Mouse (Mus musculus) embryonic facial prominence, embryonic 13.5 days (tissue): Measurements from ENCODE around the gene Kdm2b. TPM values are rescaled to one million over a fixed set of nuclear protein-coding genes. Genes with fewer than 3 reads are reported as not detected.
A peak's percentile ranks its signal among the peaks of the same experiment; 100 is the strongest.

Experiments
- ATAC-seq: fragments of 200-750 bp; cut with Nextera tagmentation; 2 replicates; pipeline ENCODE4 v1.8.0; 2017; ENCODE audit warnings: low read depth; ENCODE audit not compliant: insufficient number of reproducible peaks, insufficient read depth, low FRiP score, low TSS enrichment
- H3K27ac ChIP-seq: fragments of 300-500 bp; sonication (generic); 2 replicates; pipeline ENCODE4 v1.5.1; 2015; ENCODE audit warnings: moderate library complexity, mild to moderate bottlenecking, inconsistent platforms
- H3K27me3 ChIP-seq: fragments of 300-500 bp; sonication (generic); 2 replicates; pipeline ENCODE4 v1.6.1; 2015; ENCODE audit warnings: mild to moderate bottlenecking, inconsistent platforms
- H3K36me3 ChIP-seq: fragments of 300-500 bp; sonication (generic); 2 replicates; pipeline ENCODE4 v1.6.1; 2015; ENCODE audit warnings: mild to moderate bottlenecking, inconsistent platforms
- H3K4me1 ChIP-seq: fragments of 300-500 bp; sonication (generic); 2 replicates; pipeline ENCODE4 v1.6.1; 2015; ENCODE audit warnings: inconsistent platforms
- H3K4me2 ChIP-seq: fragments of 300-500 bp; sonication (generic); 2 replicates; pipeline ENCODE4 v1.6.1; 2015; ENCODE audit warnings: moderate library complexity, mild to moderate bottlenecking, inconsistent platforms
- H3K4me3 ChIP-seq: fragments of 300-500 bp; sonication (generic); 2 replicates; pipeline ENCODE4 v1.5.1; 2015; ENCODE audit warnings: mild to moderate bottlenecking, inconsistent platforms
- H3K9ac ChIP-seq: fragments of 300-500 bp; sonication (generic); 2 replicates; pipeline ENCODE4 v1.6.1; 2015; ENCODE audit warnings: mild to moderate bottlenecking, inconsistent platforms
- H3K9me3 ChIP-seq: fragments of 300-500 bp; sonication (generic); 2 replicates; pipeline ENCODE4 v1.6.1; 2016; ENCODE audit warnings: inconsistent platforms
- WGBS: fragments of 180-500 bp; shearing (Covaris S2); methylation state at CpG from one replicate; pipeline ENCODE4 v1.1.7; 2015; ENCODE audit warnings: mixed read lengths; 5-methylcytosine and 5-hydroxymethylcytosine counted together
- polyA plus RNA-seq: library from polyadenylated mRNA; unstranded; fragments of >200 nt; fragmentation: Nextera tagmentation; extraction: Ambion mirVana; gene quantifications from 2 replicates; pipeline ENCODE4 v1.2.1, GENCODE M21; 2015

Kdm2b gene
- polyA plus RNA-seq, 1 experiment from 2014 or later, result 61.6 TPM

DNA sequence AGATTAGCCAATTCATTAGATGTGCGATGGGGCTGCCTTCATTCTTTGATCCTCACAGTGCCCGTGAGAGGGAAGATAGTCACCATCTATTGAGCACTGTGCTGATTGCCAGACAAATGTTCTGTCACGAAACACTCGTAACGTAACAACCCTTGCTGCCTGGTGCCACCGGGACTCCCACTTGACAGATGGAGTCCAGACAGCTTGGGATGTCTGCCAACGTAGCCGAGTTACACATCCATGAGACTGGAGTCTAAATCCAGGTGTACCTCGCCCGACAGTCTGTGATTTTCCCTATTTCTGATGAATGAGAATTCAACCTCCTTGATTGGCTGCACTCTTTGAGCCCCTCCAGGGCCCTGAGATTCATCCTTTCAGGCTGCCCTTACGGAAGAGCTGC is 20.2 kb upstream of the Kdm2b start:
- no peak overlapping the region for H3K4me2 ChIP-seq
- H3K4me1 ChIP-seq, result peaks cover 7% of the 10 kb centered on the region
- no peak overlapping the region for H3K9ac ChIP-seq
- no peaks in the 10 kb centered on the region for H3K27me3 ChIP-seq
- ATAC-seq, result no peak
- H3K9me3 ChIP-seq, result no peaks in the 10 kb centered on the region
- no peak overlapping the region for H3K27ac ChIP-seq
- no peak overlapping the region for H3K4me3 ChIP-seq
- H3K36me3 ChIP-seq, result no peaks in the 10 kb centered on the region
- WGBS, result 72% methylated on average over 11 of the region's 11 CpGs

DNA sequence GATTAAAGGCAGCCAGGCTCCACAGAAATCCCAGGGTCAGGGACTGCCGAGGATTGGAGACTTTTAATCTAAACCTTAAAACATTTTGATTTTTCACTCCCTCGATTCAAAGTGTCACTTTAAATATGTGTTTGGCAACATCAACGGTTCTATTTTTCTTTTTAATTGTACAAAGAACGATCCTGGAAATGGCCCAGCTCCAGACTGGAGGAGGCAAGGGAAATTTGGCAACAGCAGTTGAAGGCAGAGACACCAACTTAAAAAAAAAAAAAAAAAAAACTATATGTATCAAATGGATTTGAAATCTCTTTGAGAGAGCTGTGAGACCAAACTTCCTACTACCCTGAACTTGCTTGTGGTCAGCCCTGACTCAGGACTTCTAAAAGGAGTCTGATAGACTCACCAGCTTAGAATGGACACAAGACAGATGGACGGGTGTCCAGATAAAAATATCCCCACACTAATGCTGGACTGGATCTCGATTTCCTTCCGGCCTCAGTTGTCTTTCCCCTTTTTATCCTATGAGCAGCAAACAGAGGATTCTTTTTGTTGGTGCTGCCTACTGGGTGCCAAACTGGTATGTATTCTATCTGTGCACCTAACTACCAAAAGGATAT is 19.4 kb upstream of the Kdm2b start:
- Histone ChIP-seq H3K27me3 (no peaks in the 10 kb centered on the region), H3K4me2 (no peak overlapping the region), H3K9ac (no peak overlapping the region), H3K9me3 (no peaks in the 10 kb centered on the region), H3K27ac (no peak overlapping the region), H3K4me1 (peaks cover 4% of the 10 kb centered on the region; the same call in 1 of the 2 replicates), H3K36me3 (no peaks in the 10 kb centered on the region), H3K4me3 (no peak overlapping the region)
- no peak for ATAC-seq
- 69% methylated on average over 7 of the region's 7 CpGs for WGBS

DNA sequence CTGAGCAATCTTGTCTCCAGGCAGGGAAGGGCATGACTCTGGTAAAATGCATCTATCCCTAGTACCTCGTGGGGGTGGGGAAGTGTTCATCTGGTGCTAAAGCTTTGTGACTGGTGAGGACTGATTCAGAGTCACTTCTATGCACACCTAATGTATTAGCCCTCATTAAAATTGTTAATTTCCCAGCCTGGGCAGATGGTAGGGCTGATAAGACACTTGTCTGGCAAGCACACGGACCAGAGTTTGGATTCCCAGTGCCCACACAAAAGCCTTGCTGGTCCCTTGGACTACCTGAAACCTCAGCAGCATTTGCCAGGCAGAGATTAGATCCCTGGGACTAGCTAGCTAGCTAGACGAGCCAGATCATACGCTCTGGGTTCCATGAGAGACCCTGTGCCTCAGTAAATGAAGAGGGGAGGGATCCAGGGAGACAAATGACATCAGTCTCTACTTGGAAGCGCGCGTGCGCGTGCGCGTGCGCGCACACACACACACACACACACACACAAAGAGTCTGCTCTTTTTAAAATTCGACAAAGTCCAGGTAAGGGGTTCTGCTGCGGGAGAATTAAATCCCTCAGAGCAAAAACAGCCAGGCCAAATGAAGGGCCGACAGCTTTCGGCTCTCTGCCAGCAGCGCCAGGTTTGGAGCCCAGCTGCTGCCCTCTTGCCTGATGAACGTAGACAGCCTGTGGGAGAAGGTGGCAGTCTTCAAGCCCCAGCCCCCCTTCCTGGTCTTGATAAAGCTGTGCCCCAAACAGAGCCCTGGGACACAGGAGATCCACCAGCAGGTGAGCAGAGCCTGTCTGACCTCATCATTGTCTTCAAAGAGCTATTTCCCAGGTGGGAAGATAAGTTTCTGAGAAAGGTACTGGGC is 16.3 kb upstream of the Kdm2b start:
- no peaks in the 10 kb centered on the region for H3K9me3 ChIP-seq
- no peak overlapping the region for H3K9ac ChIP-seq
- 56% methylated on average over 19 of the region's 19 CpGs for WGBS
- no peaks in the 10 kb centered on the region for H3K36me3 ChIP-seq
- H3K27me3 ChIP-seq, result no peaks in the 10 kb centered on the region
- no peak for ATAC-seq
- no peak overlapping the region for H3K4me3 ChIP-seq
- peaks cover 4% of the 10 kb centered on the region; the same call in 1 of the 2 replicates for H3K4me1 ChIP-seq
- H3K27ac ChIP-seq, result no peak overlapping the region
- H3K4me2 ChIP-seq, result no peak overlapping the region; the same call in 1 of the 2 replicates

DNA sequence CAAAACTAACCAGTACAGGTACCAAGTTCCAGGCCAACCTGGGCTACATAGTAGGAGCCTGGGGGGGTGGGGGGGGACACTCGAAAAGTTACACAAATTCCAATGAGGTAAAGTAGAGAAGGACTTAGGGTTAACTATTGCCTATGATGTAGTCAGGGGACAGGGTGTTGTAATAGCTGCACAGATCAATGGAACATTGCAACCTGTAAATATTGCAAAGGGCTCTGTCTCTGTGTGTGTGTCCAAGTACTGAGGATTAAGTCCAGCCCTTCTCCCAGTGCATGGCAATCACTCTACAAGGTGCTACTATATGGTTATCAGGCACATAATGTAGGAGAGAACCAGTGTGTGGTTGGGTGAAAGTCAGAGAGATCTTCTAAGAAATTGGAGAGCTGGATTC is 11.3 kb upstream of the Kdm2b start:
- WGBS, result 68% methylated on average over 1 of the region's 1 CpGs
- no peak for ATAC-seq
- H3K27me3 ChIP-seq, result no peaks in the 10 kb centered on the region
- no peak overlapping the region for H3K27ac ChIP-seq
- no peaks in the 10 kb centered on the region for H3K9me3 ChIP-seq
- no peaks in the 10 kb centered on the region for H3K36me3 ChIP-seq
- peaks cover 1% of the 10 kb centered on the region; the same call in 1 of the 2 replicates for H3K4me1 ChIP-seq
- H3K4me2 ChIP-seq, result no peak overlapping the region
- H3K9ac ChIP-seq, result no peak overlapping the region
- H3K4me3 ChIP-seq, result no peak overlapping the region

DNA sequence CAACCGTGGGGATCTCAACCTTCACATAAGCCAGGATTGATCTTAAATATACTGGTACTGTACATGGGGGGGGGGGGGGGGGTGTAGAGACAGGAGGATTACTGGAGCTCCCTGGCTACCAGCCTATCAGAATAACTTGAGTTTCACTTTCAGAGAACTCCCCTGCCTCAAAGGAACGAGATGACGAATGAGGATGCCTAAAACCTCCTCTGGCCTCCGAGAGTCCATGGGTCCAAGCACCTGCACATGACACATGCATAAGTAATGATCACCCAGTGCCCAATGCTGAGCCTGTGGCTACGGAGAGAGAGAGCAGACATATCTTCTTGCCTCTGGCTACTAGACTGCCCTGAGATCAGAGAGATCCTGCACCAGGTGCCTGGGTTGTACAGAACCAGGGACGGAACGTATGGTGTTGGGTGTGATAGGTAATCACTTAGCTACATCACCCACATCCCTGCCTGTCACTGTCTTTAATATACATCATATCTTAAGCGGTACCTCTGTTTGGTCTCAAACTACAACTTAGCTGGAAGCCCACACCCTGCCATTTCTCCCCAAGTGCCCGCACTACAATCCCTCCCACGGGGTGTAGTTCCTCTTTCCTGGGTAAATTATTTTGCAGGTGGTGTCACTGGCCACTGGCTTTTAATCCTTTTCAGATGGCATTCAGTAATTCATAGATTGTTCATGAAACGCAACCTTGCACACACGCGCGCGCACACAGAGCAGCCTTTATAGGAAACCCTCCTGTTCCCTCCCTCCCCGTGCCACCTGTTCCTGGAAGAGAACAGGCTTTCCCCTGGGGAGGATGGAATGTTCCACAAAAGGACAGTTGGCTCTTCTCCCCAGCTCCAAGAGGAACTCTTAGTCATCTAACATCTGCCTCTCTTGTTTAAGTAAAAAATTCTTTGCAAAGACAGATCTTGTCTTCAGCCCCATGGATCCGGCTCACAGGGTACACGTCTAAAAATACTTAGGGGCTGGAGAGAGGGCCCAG is 7.9 kb upstream of the Kdm2b start:
- Histone ChIP-seq H3K4me3 (no peak overlapping the region), H3K4me1 (peaks cover 8% of the 10 kb centered on the region), H3K4me2 (no peak overlapping the region), H3K9ac (no peak overlapping the region), H3K36me3 (no peaks in the 10 kb centered on the region), H3K27ac (no peak overlapping the region), H3K27me3 (no peaks in the 10 kb centered on the region), H3K9me3 (no peaks in the 10 kb centered on the region)
- no peak for ATAC-seq
- 82% methylated on average over 18 of the region's 18 CpGs for WGBS

DNA sequence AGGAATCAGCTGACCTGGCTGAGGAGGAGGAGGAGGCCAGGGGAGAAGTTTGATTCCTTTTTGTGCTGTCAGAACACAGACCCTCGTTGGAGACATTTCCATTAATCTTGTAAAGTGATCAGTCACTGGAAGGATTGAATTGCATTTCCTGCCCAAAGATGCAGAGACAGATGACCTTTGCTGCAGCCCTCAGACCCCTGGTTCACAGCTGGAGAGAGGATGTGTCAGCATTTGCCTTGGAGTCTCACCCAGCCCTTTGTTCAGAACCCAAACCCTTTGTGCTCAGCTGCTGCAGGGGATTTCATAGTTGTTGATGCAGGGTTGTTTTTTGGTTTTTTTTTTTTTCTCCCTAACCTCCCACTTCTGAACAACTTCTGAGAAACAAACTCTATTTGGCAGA is 5.3 kb upstream of the Kdm2b start:
- 0 out of 2 replicates have a peak overlapping the region, but pooled peaks have one; percentile 28 for H3K9ac ChIP-seq
- H3K36me3 ChIP-seq, result no peaks in the 10 kb centered on the region
- no peak for ATAC-seq
- no peaks in the 10 kb centered on the region for H3K27me3 ChIP-seq
- H3K4me3 ChIP-seq, result no peak overlapping the region
- no peaks in the 10 kb centered on the region for H3K9me3 ChIP-seq
- H3K4me1 ChIP-seq, result peaks cover 25% of the 10 kb centered on the region
- 3% methylated on average over 1 of the region's 1 CpGs for WGBS
- H3K4me2 ChIP-seq, result peak overlapping the region; percentile 48; the same call in 1 of the 2 replicates
- H3K27ac ChIP-seq, result 0 out of 2 replicates have a peak overlapping the region, but pooled peaks have one; percentile 17

DNA sequence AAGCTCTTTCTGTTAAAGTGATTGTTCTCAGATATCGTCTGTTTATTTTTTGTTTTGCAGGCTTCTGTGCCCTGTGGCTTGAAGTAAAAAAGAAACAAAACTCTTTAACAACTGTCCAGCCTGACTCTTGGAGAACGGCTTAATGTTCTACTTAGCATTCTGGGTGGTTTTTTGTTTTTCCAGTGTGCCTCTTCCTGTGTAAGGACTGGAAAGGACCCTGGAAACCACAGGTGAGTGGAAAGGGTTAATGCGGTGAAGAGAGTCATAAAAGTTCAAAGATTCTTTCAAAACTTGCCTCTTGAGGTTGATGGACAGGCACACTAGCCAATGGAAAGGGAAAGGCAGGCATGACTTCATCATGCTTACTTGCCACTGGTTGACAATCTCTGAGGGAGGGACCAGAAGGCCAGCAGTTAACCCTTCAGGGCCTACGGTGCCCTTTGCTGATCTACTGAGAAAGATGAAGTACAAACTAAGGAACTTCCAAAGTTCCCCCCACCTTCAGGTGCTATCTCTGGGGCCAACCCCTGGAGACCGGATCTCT is 4.8 kb upstream of the Kdm2b start:
- Histone ChIP-seq H3K36me3 (no peaks in the 10 kb centered on the region), H3K9ac (0 out of 2 replicates have a peak overlapping the region, but pooled peaks have one; percentile 28), H3K27ac (peak overlapping the region; percentile 52; the same call in 1 of the 2 replicates), H3K27me3 (no peaks in the 10 kb centered on the region), H3K9me3 (no peaks in the 10 kb centered on the region), H3K4me3 (0 out of 2 replicates have a peak overlapping the region, but pooled peaks have one; percentile 11), H3K4me1 (peaks cover 31% of the 10 kb centered on the region), H3K4me2 (peak overlapping the region; percentile 48)
- WGBS, result 7% methylated on average over 5 of the region's 5 CpGs
- peak; percentile 84; the same call in 1 of the 2 replicates for ATAC-seq

DNA sequence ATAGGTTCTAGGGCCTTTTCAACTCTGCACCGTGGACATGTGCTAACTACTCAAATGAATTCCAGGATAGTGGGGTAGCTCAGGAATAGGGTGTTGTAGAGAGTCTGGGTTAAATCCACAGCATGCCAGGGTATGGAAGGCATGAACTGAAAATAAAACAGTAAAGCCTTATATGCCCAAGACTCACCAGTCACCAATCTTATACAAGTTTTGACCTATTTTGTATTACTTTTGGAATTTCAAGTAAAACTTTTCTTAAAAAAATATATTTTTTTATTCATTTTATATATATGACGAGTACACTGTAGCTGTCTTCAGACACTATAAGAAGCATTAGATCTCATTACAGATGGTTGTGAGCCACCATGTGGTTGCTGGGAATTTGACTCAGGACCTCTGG is 4.2 kb upstream of the Kdm2b start:
- Histone ChIP-seq H3K36me3 (no peaks in the 10 kb centered on the region), H3K4me2 (peak overlapping the region; percentile 48), H3K27me3 (no peaks in the 10 kb centered on the region), H3K4me3 (no peak overlapping the region), H3K27ac (peak overlapping the region; percentile 52; the same call in 1 of the 2 replicates), H3K4me1 (peaks cover 32% of the 10 kb centered on the region), H3K9ac (no peak overlapping the region), H3K9me3 (no peaks in the 10 kb centered on the region)
- no peak for ATAC-seq
- 25% methylated on average over 2 of the region's 2 CpGs for WGBS

DNA sequence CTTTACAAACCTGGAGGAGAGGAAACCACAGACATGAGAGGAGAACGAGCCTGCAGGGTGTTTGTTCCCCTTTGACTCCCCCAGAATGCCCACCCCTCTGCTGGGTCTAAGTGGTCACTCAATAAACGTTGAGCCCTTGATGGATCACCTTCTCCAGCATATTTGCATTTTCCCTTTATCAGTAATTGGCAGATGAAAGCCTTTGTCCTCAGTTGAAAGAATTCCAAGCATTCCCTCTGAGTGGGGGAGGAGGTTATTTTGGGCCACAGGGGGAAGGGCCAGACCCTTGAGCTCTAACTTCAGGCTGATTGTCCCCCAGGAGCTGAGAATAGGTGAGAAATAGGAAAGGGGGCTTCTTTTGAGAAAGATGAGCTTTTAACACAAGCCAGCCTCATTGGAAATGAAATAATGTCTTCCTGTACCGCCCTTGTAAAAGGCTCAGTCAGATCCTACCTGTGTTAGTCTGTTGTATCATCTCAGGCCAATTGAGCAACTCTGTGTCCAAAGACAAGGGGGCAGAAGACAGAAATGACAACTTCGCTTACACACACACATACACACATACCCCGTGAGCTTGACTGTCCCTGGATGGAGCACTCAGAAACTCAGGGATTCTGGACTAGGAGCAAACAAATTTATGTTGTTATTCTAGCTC is 1.9 kb upstream of the Kdm2b start:
- no peak for ATAC-seq
- Histone ChIP-seq H3K9ac (no peak overlapping the region), H3K9me3 (no peaks in the 10 kb centered on the region), H3K4me3 (no peak overlapping the region), H3K27ac (no peak overlapping the region), H3K4me1 (peaks cover 46% of the 10 kb centered on the region), H3K27me3 (no peaks in the 10 kb centered on the region; the same call in 1 of the 2 replicates), H3K4me2 (peak overlapping the region; percentile 98), H3K36me3 (no peaks in the 10 kb centered on the region)
- 32% methylated on average over 5 of the region's 5 CpGs for WGBS

DNA sequence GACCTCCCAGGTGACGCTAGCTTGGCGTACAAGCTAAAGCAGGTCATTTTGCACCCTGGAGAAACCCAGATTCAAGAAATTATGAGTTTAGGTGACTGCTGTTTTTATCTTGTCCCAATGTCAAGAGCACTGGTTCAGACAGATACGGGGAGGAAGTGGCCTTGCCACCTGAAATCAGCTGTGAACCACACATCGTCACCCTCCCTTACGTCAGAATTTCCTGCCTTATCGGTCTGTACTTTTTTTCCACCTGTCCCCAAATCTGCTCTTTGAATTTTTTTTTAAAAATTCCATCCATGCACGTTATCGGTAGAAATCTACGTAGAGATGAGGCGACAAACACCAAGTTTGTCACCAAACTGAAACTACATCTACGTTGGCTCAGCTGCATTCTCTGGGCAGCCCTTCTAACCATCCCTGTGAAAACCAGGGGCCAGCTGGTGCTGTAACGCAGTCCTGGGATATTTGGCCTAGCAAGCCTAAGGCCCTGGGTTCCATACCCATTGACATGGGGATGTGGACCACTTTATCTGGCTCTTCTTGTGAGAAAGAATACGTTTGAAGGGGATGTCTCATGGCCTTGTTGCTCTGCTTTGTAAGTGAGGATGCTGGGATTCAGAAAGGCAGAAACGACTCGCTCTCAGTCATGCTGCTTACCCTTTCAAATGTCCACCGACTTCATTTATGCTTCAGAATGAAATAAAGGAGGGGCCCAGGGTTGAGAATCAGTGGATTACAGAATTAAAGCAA is 963 bp upstream of the Kdm2b start:
- Histone ChIP-seq H3K36me3 (no peaks in the 10 kb centered on the region), H3K4me3 (peak overlapping the region; percentile 66), H3K4me2 (peak overlapping the region; percentile 98), H3K27ac (no peak overlapping the region), H3K4me1 (peaks cover 55% of the 10 kb centered on the region), H3K27me3 (no peaks in the 10 kb centered on the region; the same call in 1 of the 2 replicates), H3K9me3 (no peaks in the 10 kb centered on the region), H3K9ac (no peak overlapping the region)
- 25% methylated on average over 16 of the region's 16 CpGs for WGBS
- no peak for ATAC-seq
